Mouse (Mus musculus): ENCODE results near the gene Zdhhc17. TPM values are rescaled to one million over a fixed set of nuclear protein-coding genes. Genes with fewer than 3 reads are reported as not detected.

The Zdhhc17 gene
- polyA plus RNA-seq (2012; rRNA removed), result 91.3 and 95.7 TPM in 2 replicates

GRCm38 (mm10) chr10:111009641-111010479, at the start of gene Zdhhc17:
Gene Zdhhc17 (minus strand): TSS chr10:111010140.

GRCm38 (mm10) chr10:110919531-110920343, 90.2 kb downstream of the Zdhhc17 start, which contains the start of gene Csrp2:
Gene Csrp2 (plus strand): TSS chr10:110919789.

Other genes with a start within 250 kb of the Zdhhc17 start
- gene Csrp2, start 90.4 kb downstream of the Zdhhc17 start, polyA plus RNA-seq (2012; rRNA removed), result 162 and 174 TPM in 2 replicates
- 26.4 and 26.7 TPM in 2 replicates for gene Osbpl8, start 154.6 kb upstream of the Zdhhc17 start, polyA plus RNA-seq (2012; rRNA removed)

Measured in central nervous system, embryonic 18 days (tissue).